Mouse (Mus musculus) ES-Bruce4 (cell line): ENCODE measurements around the gene Rgs3. TPM values are rescaled to one million over a fixed set of nuclear protein-coding genes. Genes with fewer than 3 reads are reported as not detected.

Source experiments
- H3K27ac ChIP-seq: 2 replicates; pipeline ENCODE4 v1.5.1; 2012; ENCODE audit warnings: low read length, inconsistent platforms; ENCODE audit not compliant: insufficient read depth
- H3K27me3 ChIP-seq: 2 replicates; pipeline ENCODE4 v1.6.1; 2012; ENCODE audit warnings: mild to moderate bottlenecking, low read length, inconsistent platforms; ENCODE audit not compliant: control insufficient read depth, poor library complexity, insufficient read depth, severe bottlenecking
- H3K36me3 ChIP-seq: 2 replicates; pipeline ENCODE4 v1.6.1; 2012; ENCODE audit warnings: inconsistent platforms, mild to moderate bottlenecking, low read length, moderate library complexity; ENCODE audit not compliant: control insufficient read depth, poor library complexity, insufficient read depth, severe bottlenecking
- H3K4me1 ChIP-seq: one replicate; pipeline ENCODE4 v1.8.1; 2011; ENCODE audit warnings: low read length; ENCODE audit not compliant: control insufficient read depth, insufficient read depth
- H3K4me3 ChIP-seq: 2 replicates; pipeline ENCODE4 v1.5.1; 2011; ENCODE audit warnings: low read depth, mild to moderate bottlenecking, low read length
- H3K9ac ChIP-seq: 2 replicates; pipeline ENCODE4 v1.6.1; 2012; ENCODE audit warnings: low read depth, mild to moderate bottlenecking, inconsistent platforms; ENCODE audit not compliant: poor library complexity, severe bottlenecking
- H3K9me3 ChIP-seq: replicated peaks from 2 replicates; pipeline ENCODE4 v1.6.1; 2012; ENCODE audit warnings: mild to moderate bottlenecking, low read length, inconsistent platforms; ENCODE audit not compliant: control insufficient read depth, poor library complexity, insufficient read depth, severe bottlenecking
- CTCF ChIP-seq: IDR thresholded peaks from one replicate; pipeline ENCODE4 v1.8.1; 2011; ENCODE audit warnings: low read depth, low read length
- EP300 ChIP-seq: IDR thresholded peaks from 2 replicates; pipeline ENCODE4 v1.6.1; 2011; ENCODE audit warnings: low read depth, low read length; ENCODE audit not compliant: insufficient read depth
- POLR2A ChIP-seq: IDR thresholded peaks from one replicate; pipeline ENCODE4 v1.8.1; 2011; ENCODE audit warnings: low read length; ENCODE audit not compliant: insufficient read depth
- polyA plus RNA-seq: library from polyadenylated mRNA; stranded (reverse); fragments of >200 nt; gene quantifications from 2 replicates; pipeline ENCODE4 v1.2.4, GENCODE M21; 2011; ENCODE audit warnings: low read depth; ENCODE audit not compliant: missing spikeins, insufficient read depth, insufficient read length

Rgs3 gene
- polyA plus RNA-seq, 1 experiment, result 15.3 TPM

GRCm38 (mm10) chr4:62740282-62741054 is 180.8 kb downstream of the Rgs3 start:
- TF ChIP-seq POLR2A (no peak), EP300 (no peak), CTCF (no peak)
- no peak overlapping the region for H3K4me3 ChIP-seq
- no peaks in the 10 kb centered on the region for H3K36me3 ChIP-seq
- no peaks in the 10 kb centered on the region for H3K9me3 ChIP-seq
- no peaks in the 10 kb centered on the region for H3K27me3 ChIP-seq
- H3K4me1 ChIP-seq, result no peaks in the 10 kb centered on the region
- H3K9ac ChIP-seq, result no peak overlapping the region
- no peak overlapping the region for H3K27ac ChIP-seq

GRCm38 (mm10) chr4:62741055-62741453 is 181.4 kb downstream of the Rgs3 start:
- Histone ChIP-seq H3K4me3 (no peak overlapping the region), H3K9ac (no peak overlapping the region), H3K4me1 (no peaks in the 10 kb centered on the region), H3K27me3 (no peaks in the 10 kb centered on the region), H3K27ac (no peak overlapping the region), H3K9me3 (no peaks in the 10 kb centered on the region), H3K36me3 (no peaks in the 10 kb centered on the region)
- no peak for TF ChIP-seq CTCF
- no peak for TF ChIP-seq POLR2A
- no peak for TF ChIP-seq EP300

GRCm38 (mm10) chr4:62741601-62742000 is 182.0 kb downstream of the Rgs3 start:
- no peaks in the 10 kb centered on the region for H3K36me3 ChIP-seq
- no peaks in the 10 kb centered on the region for H3K27me3 ChIP-seq
- no peak for TF ChIP-seq POLR2A
- TF ChIP-seq EP300, result no peak
- TF ChIP-seq CTCF, result no peak
- no peak overlapping the region for H3K27ac ChIP-seq
- H3K4me1 ChIP-seq, result no peaks in the 10 kb centered on the region
- no peak overlapping the region for H3K4me3 ChIP-seq
- H3K9me3 ChIP-seq, result no peaks in the 10 kb centered on the region
- H3K9ac ChIP-seq, result no peak overlapping the region

- no peak overlapping the region for H3K9ac ChIP-seq
Measured at GRCm38 (mm10) chr4:62742885-62743760, 183.5 kb downstream of the Rgs3 start.

GRCm38 (mm10) chr4:62744534-62744956 is 184.9 kb downstream of the Rgs3 start:
- Histone ChIP-seq H3K4me3 (no peak overlapping the region), H3K9ac (no peak overlapping the region), H3K27me3 (no peaks in the 10 kb centered on the region), H3K36me3 (no peaks in the 10 kb centered on the region), H3K9me3 (no peaks in the 10 kb centered on the region), H3K27ac (no peak overlapping the region), H3K4me1 (no peaks in the 10 kb centered on the region)
- no peak for TF ChIP-seq POLR2A
- TF ChIP-seq CTCF, result no peak
- no peak for TF ChIP-seq EP300

More at GRCm38 (mm10) chr4:62742885-62743760, 183.5 kb downstream of the Rgs3 start:
- H3K9me3 ChIP-seq, result no peaks in the 10 kb centered on the region
- H3K27me3 ChIP-seq, result no peaks in the 10 kb centered on the region
- no peak overlapping the region for H3K4me3 ChIP-seq
- no peak overlapping the region for H3K27ac ChIP-seq
- H3K4me1 ChIP-seq, result no peaks in the 10 kb centered on the region
- TF ChIP-seq EP300 (no peak), CTCF (no peak), POLR2A (no peak)
- no peaks in the 10 kb centered on the region for H3K36me3 ChIP-seq
